Mouse (Mus musculus) neural tube, embryonic 13.5 days (tissue): ENCODE measurements around the gene Col9a1. TPM values are rescaled to one million over a fixed set of nuclear protein-coding genes. Genes with fewer than 3 reads are reported as not detected.

Experiments used
- ATAC-seq: fragments of 200-750 bp; cut with Nextera tagmentation; 2 replicates; pipeline ENCODE4 v1.8.0; 2017; ENCODE audit warnings: low read depth, mild to moderate bottlenecking, moderate TSS enrichment, moderate library complexity
- H3K27ac ChIP-seq: fragments of 300-500 bp; sonication (generic); replicated peaks from 2 replicates; pipeline ENCODE4 v1.5.1; 2015; ENCODE audit warnings: moderate library complexity, mild to moderate bottlenecking, inconsistent platforms
- H3K27me3 ChIP-seq: fragments of 300-500 bp; sonication (generic); 2 replicates; pipeline ENCODE4 v1.6.1; 2015; ENCODE audit warnings: mild to moderate bottlenecking, inconsistent platforms
- H3K36me3 ChIP-seq: fragments of 300-500 bp; sonication (generic); 2 replicates; pipeline ENCODE4 v1.6.1; 2015; ENCODE audit warnings: mild to moderate bottlenecking, inconsistent platforms
- H3K4me1 ChIP-seq: fragments of 300-500 bp; sonication (generic); replicated peaks from 2 replicates; pipeline ENCODE4 v1.6.1; 2015; ENCODE audit warnings: inconsistent platforms
- H3K4me2 ChIP-seq: fragments of 300-500 bp; sonication (generic); 2 replicates; pipeline ENCODE4 v1.6.1; 2015; ENCODE audit warnings: inconsistent platforms, mild to moderate bottlenecking, moderate library complexity
- H3K4me3 ChIP-seq: fragments of 300-500 bp; sonication (generic); 2 replicates; pipeline ENCODE4 v1.5.1; 2015; ENCODE audit warnings: mild to moderate bottlenecking, inconsistent platforms
- H3K9ac ChIP-seq: fragments of 300-500 bp; sonication (generic); 2 replicates; pipeline ENCODE4 v1.6.1; 2015; ENCODE audit warnings: moderate library complexity, mild to moderate bottlenecking, inconsistent platforms
- H3K9me3 ChIP-seq: fragments of 300-500 bp; sonication (generic); 2 replicates; pipeline ENCODE4 v1.6.1; 2016; ENCODE audit warnings: inconsistent platforms
- WGBS: fragments of 180-500 bp; shearing (Covaris S2); methylation state at CpG from one replicate; pipeline ENCODE4 v1.1.7; 2015; 5-methylcytosine and 5-hydroxymethylcytosine counted together
- polyA plus RNA-seq: library from polyadenylated mRNA; unstranded; fragments of >200 nt; fragmentation: Nextera tagmentation; extraction: Ambion mirVana; gene quantifications from 2 replicates; pipeline ENCODE4 v1.2.1, GENCODE M21; 2015

Col9a1 gene
- polyA plus RNA-seq, 1 experiment from 2014 or later, result 11.9 TPM

DNA sequence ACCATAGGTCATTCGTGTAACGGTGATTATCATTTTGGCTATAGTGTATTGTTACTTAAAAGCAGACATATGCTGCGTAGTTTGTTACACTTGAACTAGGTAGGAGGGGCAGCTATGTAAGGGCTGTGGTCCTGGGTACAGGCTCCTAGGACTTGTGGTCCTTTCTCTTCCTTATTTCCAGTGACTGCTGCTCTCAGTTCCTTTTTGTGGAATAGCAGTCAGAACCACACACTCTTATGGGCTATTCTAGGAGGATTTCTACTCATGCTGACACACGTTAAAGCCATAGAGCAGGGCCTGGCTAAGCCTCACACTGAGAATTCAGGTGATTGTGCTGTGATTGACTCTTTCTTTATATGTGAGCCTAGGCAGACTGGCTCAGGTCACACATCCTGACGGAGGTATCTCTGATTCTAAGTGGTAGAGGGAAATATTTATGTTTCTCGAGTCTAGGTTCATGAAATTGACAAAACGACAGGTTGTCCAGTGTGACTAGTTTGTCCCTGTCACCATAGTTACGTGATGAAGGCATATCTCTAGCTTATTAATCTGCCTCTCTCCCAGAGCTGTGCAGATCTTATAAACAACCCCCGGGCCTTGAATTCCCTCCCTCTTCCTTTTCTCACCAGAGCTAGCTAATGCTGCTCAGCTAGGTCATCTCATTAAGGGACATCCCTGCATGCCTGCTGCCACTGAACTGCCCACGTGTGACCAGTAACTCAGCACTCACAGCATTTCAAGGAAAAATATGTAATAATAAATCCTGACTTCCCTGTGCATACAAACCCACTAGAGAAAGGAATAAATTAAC, 71.1 kb downstream of the Col9a1 start:
- Histone ChIP-seq H3K9ac (0 out of 2 replicates have a peak overlapping the region, but pooled peaks have one; percentile 38), H3K27me3 (no peaks in the 10 kb centered on the region), H3K4me3 (no peak overlapping the region), H3K4me1 (peaks cover 16% of the 10 kb centered on the region), H3K36me3 (no peaks in the 10 kb centered on the region), H3K27ac (peak overlapping the region; percentile 74), H3K4me2 (no peak overlapping the region), H3K9me3 (no peaks in the 10 kb centered on the region)
- peak; percentile 86 for ATAC-seq
- WGBS, result 67% methylated on average over 10 of the region's 10 CpGs

- Histone ChIP-seq H3K36me3 (no peaks in the 10 kb centered on the region), H3K4me1 (peaks cover 16% of the 10 kb centered on the region), H3K4me3 (no peak overlapping the region), H3K9ac (no peak overlapping the region), H3K27ac (peak overlapping the region; percentile 74), H3K9me3 (no peaks in the 10 kb centered on the region), H3K4me2 (no peak overlapping the region), H3K27me3 (no peaks in the 10 kb centered on the region)
- ATAC-seq, result peak; percentile 90
- WGBS, result 40% methylated on average over 3 of the region's 3 CpGs
Measured at GRCm38 (mm10) chr1:24249105-24249664, 71.8 kb downstream of the Col9a1 start.

DNA sequence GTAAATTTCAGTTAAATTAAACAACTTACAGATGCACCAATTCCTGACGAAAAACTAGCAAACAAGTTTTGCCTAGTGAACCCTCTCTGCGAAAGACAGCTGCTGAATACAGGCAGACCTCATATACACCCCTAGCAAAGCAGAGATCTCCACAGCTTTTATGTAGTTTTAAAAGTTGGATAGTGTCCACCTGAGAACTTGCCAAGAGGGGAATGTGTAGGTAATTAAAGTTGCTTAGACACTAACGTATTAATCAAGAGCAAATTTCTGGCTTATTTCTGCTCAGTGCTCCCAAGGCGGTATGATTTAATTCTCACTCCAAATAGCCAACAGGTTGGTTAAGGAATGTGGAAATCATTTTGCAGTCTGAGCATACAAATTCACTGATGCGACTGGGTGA, 80.6 kb downstream of the Col9a1 start:
- Histone ChIP-seq H3K4me3 (no peak overlapping the region), H3K4me1 (no peaks in the 10 kb centered on the region), H3K9ac (no peak overlapping the region), H3K4me2 (no peak overlapping the region), H3K36me3 (no peaks in the 10 kb centered on the region), H3K27me3 (no peaks in the 10 kb centered on the region), H3K9me3 (no peaks in the 10 kb centered on the region), H3K27ac (no peak overlapping the region)
- ATAC-seq, result no peak
- 82% methylated on average over 5 of the region's 5 CpGs for WGBS

- Histone ChIP-seq H3K4me3 (no peak overlapping the region), H3K36me3 (no peaks in the 10 kb centered on the region), H3K4me2 (no peak overlapping the region), H3K4me1 (no peaks in the 10 kb centered on the region), H3K27me3 (no peaks in the 10 kb centered on the region), H3K9ac (no peak overlapping the region), H3K9me3 (no peaks in the 10 kb centered on the region), H3K27ac (no peak overlapping the region)
- ATAC-seq, result no peak
- 52% methylated on average over 6 of the region's 6 CpGs for WGBS
Measured at GRCm38 (mm10) chr1:24259419-24259818, 82.0 kb downstream of the Col9a1 start.

DNA sequence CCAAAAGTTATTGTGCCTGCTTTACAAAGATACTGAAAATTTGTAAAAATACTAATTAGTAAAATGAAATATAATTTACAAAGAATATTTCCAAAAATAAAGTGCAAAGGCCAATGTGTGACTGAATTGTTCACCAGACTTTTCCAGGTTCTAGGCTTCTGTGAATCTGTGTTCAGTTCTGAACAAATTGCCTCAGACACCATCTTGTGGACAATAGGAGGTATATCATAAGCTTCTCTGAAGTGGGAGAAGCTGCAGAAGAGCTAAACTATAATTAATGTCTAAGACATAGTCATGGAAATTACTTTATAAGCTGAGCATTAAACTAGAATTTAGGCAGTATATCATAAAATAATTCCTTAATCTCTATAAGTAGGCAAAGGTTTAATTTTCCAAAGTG, 83.8 kb downstream of the Col9a1 start:
- Histone ChIP-seq H3K27me3 (no peaks in the 10 kb centered on the region), H3K36me3 (no peaks in the 10 kb centered on the region), H3K4me1 (no peaks in the 10 kb centered on the region), H3K4me3 (no peak overlapping the region), H3K9me3 (no peaks in the 10 kb centered on the region), H3K27ac (no peak overlapping the region), H3K9ac (no peak overlapping the region), H3K4me2 (no peak overlapping the region)
- ATAC-seq, result no peak

DNA sequence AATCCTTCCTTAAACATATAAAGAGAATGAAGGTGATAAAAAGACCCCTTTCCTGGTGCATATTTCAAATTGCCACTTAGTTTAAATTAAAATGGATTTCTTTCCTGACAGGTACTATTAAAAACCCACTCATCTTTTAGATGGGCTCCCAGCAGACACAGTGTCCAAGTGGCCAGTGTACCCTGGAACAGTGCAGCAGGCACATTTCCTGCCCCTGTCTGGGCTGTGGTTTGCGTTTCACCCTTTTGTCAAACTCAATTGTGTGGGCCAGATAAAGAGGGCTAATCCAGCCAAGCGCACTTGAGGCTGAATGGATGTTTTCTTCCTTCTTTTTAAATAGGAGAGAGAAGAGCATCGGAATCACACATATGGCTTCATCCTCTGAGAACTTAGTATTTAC, 89.6 kb downstream of the Col9a1 start:
- H3K27ac ChIP-seq, result no peak overlapping the region
- no peaks in the 10 kb centered on the region for H3K9me3 ChIP-seq

GRCm38 (mm10) chr1:24286360-24286759, 109.0 kb downstream of the Col9a1 start:
- peaks cover 5% of the 10 kb centered on the region; the same call in 1 of the 2 replicates for H3K4me1 ChIP-seq
- ATAC-seq, result no peak
- H3K9me3 ChIP-seq, result no peaks in the 10 kb centered on the region
- 14% methylated on average over 6 of the region's 6 CpGs for WGBS
- H3K9ac ChIP-seq, result no peak overlapping the region
- no peak overlapping the region for H3K4me3 ChIP-seq
- H3K27me3 ChIP-seq, result no peaks in the 10 kb centered on the region
- no peak overlapping the region for H3K27ac ChIP-seq
- H3K36me3 ChIP-seq, result no peaks in the 10 kb centered on the region
- H3K4me2 ChIP-seq, result no peak overlapping the region

More for the DNA sequence above, 89.6 kb downstream of the Col9a1 start:
- Histone ChIP-seq H3K4me3 (no peak overlapping the region), H3K27me3 (no peaks in the 10 kb centered on the region), H3K36me3 (no peaks in the 10 kb centered on the region), H3K4me1 (no peaks in the 10 kb centered on the region), H3K9ac (no peak overlapping the region), H3K4me2 (no peak overlapping the region)
- no peak for ATAC-seq
- 23% methylated on average over 3 of the region's 3 CpGs for WGBS

DNA sequence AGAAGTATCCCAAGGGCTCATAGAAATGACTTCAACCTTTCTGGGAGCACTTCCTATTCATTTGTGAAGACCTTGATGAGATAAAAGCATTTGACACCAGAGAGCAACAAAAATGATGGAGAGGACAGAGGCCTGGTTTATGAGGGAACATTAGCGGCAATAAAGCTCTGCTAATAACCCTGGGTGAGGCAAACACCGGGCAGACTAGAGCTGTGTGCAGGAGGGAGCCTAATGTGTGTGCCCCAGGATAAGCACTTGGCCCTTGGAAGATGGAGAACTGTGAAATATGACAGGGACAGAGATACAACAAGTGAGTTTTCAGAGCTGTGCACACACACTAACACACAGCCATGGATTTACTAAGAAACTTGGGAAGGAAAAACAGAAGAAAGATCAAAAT, 115.1 kb downstream of the Col9a1 start:
- peak; percentile 79; the same call in 1 of the 2 replicates for ATAC-seq
- 19% methylated on average over 2 of the region's 2 CpGs for WGBS
- Histone ChIP-seq H3K36me3 (no peaks in the 10 kb centered on the region), H3K9ac (no peak overlapping the region), H3K27ac (no peak overlapping the region), H3K9me3 (no peaks in the 10 kb centered on the region), H3K4me1 (peaks cover 6% of the 10 kb centered on the region; the same call in 1 of the 2 replicates), H3K4me2 (no peak overlapping the region), H3K27me3 (no peaks in the 10 kb centered on the region), H3K4me3 (no peak overlapping the region)

DNA sequence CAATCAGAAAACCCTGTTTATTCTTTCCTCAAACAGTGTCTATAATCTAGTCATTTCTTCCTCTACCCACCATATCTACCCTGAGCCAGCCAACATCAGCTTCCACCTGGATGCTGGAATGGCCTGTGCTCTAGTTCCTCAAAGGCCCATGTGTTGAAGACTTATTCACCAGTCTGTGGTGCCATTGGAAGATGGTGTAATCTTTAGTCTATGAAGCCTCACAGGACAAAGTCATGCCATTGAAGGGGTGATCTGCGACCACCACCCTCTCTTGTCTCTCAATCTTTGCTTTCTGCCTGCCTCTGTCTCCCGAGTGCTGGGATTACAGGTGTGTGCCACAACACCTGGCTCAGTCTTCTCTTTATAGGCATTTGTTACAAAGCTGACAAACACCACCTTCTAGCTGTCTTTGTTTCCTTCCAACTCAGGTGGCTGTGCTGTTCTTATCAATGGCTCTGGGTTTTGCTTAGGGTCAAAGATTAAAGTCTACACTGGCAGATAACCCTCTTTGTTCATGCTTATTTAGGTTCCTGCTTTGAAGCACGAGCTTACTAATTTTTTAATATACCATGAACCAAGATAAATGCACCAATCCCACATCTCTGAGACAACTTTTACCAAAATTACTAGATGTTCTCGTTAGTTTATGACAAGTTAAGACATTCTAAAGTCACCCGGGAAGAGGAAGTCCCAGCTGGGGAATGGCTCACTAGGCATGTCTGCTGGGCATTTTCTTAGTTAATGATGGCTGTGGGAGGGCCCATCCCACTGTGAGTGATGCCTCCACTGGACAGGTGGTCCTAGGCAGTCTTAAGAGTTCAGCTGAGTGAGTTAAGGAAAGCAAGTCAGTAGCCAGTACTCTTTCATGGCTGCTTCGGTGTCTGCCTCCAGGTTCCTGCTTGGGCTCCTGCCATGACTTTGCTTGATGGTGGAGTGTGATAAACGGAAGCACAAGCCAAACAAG, 117.9 kb downstream of the Col9a1 start:
- Histone ChIP-seq H3K4me1 (peaks cover 12% of the 10 kb centered on the region; the same call in 1 of the 2 replicates), H3K27me3 (no peaks in the 10 kb centered on the region), H3K9me3 (no peaks in the 10 kb centered on the region), H3K4me3 (no peak overlapping the region), H3K9ac (no peak overlapping the region), H3K36me3 (no peaks in the 10 kb centered on the region), H3K27ac (no peak overlapping the region), H3K4me2 (no peak overlapping the region)
- WGBS, result 82% methylated on average over 7 of the region's 7 CpGs
- no peak for ATAC-seq

- 92% methylated on average over 3 of the region's 3 CpGs for WGBS
- Histone ChIP-seq H3K27ac (no peak overlapping the region), H3K4me3 (no peak overlapping the region), H3K27me3 (no peaks in the 10 kb centered on the region), H3K4me2 (no peak overlapping the region), H3K9me3 (no peaks in the 10 kb centered on the region), H3K36me3 (no peaks in the 10 kb centered on the region), H3K9ac (no peak overlapping the region), H3K4me1 (0 out of 2 replicates have a peak, but pooled peaks cover 6% of the 10 kb centered on the region)
- ATAC-seq, result no peak
Measured at GRCm38 (mm10) chr1:24300700-24301099, 123.3 kb downstream of the Col9a1 start.
